Mouse (Mus musculus): ENCODE results near the gene Chmp2b. TPM values are rescaled to one million over a fixed set of nuclear protein-coding genes. Genes with fewer than 3 reads are reported as not detected.

The Chmp2b gene
- 10 to 100 TPM; 43.4 to 46.5 TPM for total RNA-seq (2021)
- long read RNA-seq, experiment 1, transcript Chmp2b-201 (6 exons, 1,872 nt): major isoform, 26 of 26 reads
- long read RNA-seq, experiment 1, partial matches to known transcripts: 0 of 26 reads
- long read RNA-seq, experiment 1, other reads (novel, unspliced or antisense): 0 of 26 reads
- long read RNA-seq, experiment 2, transcript Chmp2b-201 (6 exons, 1,872 nt): major isoform, 68 of 71 reads
- long read RNA-seq, experiment 2, partial matches to known transcripts: 2 of 71 reads
- long read RNA-seq, experiment 2, other reads (novel, unspliced or antisense): 1 of 71 reads

GRCm38 (mm10) chr16:65561963-65562863 lies at the start of gene Chmp2b:
Chmp2b (minus strand) TSS chr16:65562726.
- DNase-seq (ENCODE audit: low spot score in 2 of 2): peak; percentile 76 to 77

- no peak for DNase-seq (ENCODE audit: low spot score in 2 of 2)
These were observed 49.2 kb upstream of the Chmp2b start for GRCm38 (mm10) chr16:65611678-65612077.

- no peak for DNase-seq (ENCODE audit: low spot score in 2 of 2)
These were observed 38.3 kb upstream of the Chmp2b start for GRCm38 (mm10) chr16:65600798-65601197.

GRCm38 (mm10) chr16:65586111-65586865 lies 23.8 kb upstream of the Chmp2b start:
- no peak for DNase-seq (ENCODE audit: low spot score in 2 of 2)

- no peak for DNase-seq (ENCODE audit: low spot score in 2 of 2)
These were observed 23.2 kb upstream of the Chmp2b start for GRCm38 (mm10) chr16:65585699-65586098.

- no peak for DNase-seq (ENCODE audit: low spot score in 2 of 2)
These were observed 14.9 kb upstream of the Chmp2b start for GRCm38 (mm10) chr16:65577298-65578029.

GRCm38 (mm10) chr16:65568853-65569252 lies 6.3 kb upstream of the Chmp2b start:
- no peak for DNase-seq (ENCODE audit: low spot score in 2 of 2)

GRCm38 (mm10) chr16:65564951-65565350 lies 2.4 kb upstream of the Chmp2b start:
- DNase-seq (ENCODE audit: low spot score in 2 of 2): no peak

- DNase-seq (ENCODE audit: low spot score in 2 of 2): no peak
These were observed 1.8 kb upstream of the Chmp2b start for GRCm38 (mm10) chr16:65564306-65564705.

GRCm38 (mm10) chr16:65562864-65563206 lies 309 bp upstream of the Chmp2b start:
- DNase-seq (ENCODE audit: low spot score in 2 of 2): no peak

- DNase-seq (ENCODE audit: low spot score in 2 of 2): no peak
These were observed 1.2 kb downstream of the Chmp2b start for GRCm38 (mm10) chr16:65560996-65561962.

- DNase-seq (ENCODE audit: low spot score in 2 of 2): no peak
These were observed 2.9 kb downstream of the Chmp2b start for GRCm38 (mm10) chr16:65559591-65559990.

GRCm38 (mm10) chr16:65557369-65557768 lies 5.2 kb downstream of the Chmp2b start:
- no peak for DNase-seq (ENCODE audit: low spot score in 2 of 2)

- no peak for DNase-seq (ENCODE audit: low spot score in 2 of 2)
These were observed 8.3 kb downstream of the Chmp2b start for GRCm38 (mm10) chr16:65554267-65554666.

GRCm38 (mm10) chr16:65550814-65551213 lies 11.7 kb downstream of the Chmp2b start:
- no peak for DNase-seq (ENCODE audit: low spot score in 2 of 2)

- DNase-seq (ENCODE audit: low spot score in 2 of 2): no peak
These were observed 13.6 kb downstream of the Chmp2b start for GRCm38 (mm10) chr16:65548960-65549359.

- no peak for DNase-seq (ENCODE audit: low spot score in 2 of 2)
These were observed 18.7 kb downstream of the Chmp2b start for GRCm38 (mm10) chr16:65543676-65544293.

GRCm38 (mm10) chr16:65533315-65533999 lies 29.1 kb downstream of the Chmp2b start:
- DNase-seq (ENCODE audit: low spot score in 2 of 2): peak in 1 of 2 experiments; percentile 10

GRCm38 (mm10) chr16:65531663-65532062 lies 30.9 kb downstream of the Chmp2b start:
- DNase-seq (ENCODE audit: low spot score in 2 of 2): no peak

Data from adrenal gland, adult 18-20 months (tissue).